Mouse (Mus musculus) lung, postnatal 10 days (tissue): Measurements from ENCODE around the gene Cnn2.
"Not testable (repeated sequence)": the region's sequence is repeated elsewhere in the genome, so short reads cannot be mapped to it uniquely, and the experiment has no call there.

Source experiments
- DNase-seq: peaks from one replicate; pipeline ENCODE4 v3.0.0; 2021

Gene Cnn2

GRCm38 (mm10) chr10:80020191-80020590 is 31.8 kb downstream of the Cnn2 start:
- no peak for DNase-seq

GRCm38 (mm10) chr10:80020603-80021319 is 32.4 kb downstream of the Cnn2 start:
- no peak for DNase-seq

- no peak for DNase-seq
Measured at GRCm38 (mm10) chr10:80021320-80021641, 32.9 kb downstream of the Cnn2 start.

GRCm38 (mm10) chr10:80022164-80022563 is 33.8 kb downstream of the Cnn2 start:
- no peak for DNase-seq

GRCm38 (mm10) chr10:80022806-80023205 is 34.4 kb downstream of the Cnn2 start:
- no peak for DNase-seq

- no peak for DNase-seq
Measured at GRCm38 (mm10) chr10:80023758-80024157, 35.4 kb downstream of the Cnn2 start.

DNA sequence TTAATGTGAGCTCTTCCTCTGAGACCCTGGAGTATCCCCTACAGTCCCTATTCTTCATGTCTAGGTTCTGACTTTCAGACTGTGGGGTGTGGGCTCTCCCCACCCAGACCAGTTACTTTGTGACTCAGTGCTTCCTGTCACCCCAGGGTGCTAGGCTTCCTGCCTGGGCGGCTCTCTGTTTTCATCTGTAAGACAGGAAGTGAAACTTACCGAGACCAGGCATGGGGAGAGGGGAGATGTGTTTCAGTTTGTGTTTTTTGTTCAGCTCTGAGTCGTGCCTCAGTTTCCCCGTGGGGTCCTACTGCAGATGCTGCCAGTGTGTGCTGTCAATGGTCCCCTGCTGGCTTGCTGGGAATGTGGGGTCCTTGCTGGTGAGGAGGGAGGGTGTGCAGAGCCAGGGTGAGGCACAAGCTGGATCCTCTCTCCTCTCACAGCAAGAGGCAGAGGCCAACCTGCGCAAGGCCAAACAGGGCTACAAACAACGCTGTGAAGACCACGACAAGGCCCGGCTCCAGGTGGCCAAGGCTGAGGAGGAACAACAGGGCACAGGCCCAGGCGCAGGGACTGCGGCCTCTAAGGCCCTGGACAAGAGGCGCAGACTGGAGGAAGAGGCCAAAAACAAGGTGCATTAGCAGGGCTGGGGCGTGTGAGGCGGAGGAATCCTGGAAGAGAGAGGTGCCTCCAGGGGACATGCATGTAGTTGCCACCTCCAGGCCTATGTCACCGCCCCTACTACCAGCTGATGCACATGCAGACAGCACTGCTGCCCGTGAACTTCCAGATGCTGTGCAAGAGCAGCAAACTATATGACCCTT is 36.1 kb downstream of the Cnn2 start:
- DNase-seq, result no peak

- DNase-seq, result no peak
Measured at GRCm38 (mm10) chr10:80025044-80025347, 36.6 kb downstream of the Cnn2 start.

- no peak for DNase-seq
Measured at GRCm38 (mm10) chr10:80025463-80025862, 37.1 kb downstream of the Cnn2 start.

- peak; percentile 54 for DNase-seq
Measured at GRCm38 (mm10) chr10:80025889-80026288, 37.5 kb downstream of the Cnn2 start.

DNA sequence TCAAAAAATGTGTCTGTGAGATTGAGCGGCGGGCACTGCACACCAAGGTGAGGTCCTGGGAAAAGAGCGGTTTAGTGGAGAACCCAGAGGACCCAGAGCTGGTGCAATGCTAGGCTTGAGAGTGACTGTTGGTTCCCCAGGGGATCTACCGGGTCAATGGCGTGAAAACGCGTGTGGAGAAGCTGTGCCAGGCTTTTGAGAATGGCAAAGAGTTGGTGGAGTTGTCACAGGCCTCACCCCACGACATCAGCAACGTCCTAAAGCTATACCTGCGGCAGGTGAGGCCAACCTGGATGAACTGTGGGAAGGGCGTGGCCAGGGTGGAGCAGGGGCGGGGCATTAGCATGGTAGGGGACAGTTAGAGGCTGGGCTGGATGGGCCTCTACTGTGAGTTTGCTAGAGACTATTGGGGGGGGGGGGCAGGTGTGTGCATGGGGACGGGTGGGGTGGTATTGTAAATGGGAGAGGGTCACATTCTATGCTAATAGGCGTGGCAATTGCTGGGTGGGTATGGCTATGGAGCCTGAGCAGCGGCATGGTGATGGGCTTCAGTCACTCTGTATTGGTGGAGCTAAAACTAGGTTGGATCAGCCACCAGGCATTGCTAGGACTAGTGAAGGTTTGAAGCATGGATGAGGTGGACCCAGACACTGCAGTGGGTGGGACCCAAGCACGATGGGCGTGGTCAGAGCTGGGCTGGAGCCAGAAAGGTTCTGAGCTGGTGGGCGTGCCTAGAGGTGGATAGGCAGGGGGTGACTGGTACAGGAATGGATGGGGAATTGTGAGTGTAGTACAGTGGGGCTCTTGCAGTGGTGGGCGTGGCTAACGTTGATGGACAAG is 39.5 kb downstream of the Cnn2 start:
- DNase-seq, result no peak

DNA sequence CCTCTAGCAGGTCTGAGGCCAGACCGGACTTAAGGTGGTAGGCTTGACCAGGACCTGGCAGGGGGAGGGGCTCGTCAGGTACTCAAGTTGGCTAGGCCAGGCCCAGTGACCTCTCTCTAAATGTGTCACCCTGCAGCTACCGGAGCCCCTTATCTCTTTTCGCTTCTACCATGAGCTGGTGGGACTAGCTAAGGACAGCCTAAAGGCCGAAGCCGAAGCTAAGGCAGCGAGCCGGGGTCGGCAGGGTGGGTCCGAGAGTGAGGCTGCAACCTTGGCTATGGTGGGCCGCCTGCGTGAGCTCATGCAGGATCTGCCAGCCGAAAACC is 40.1 kb downstream of the Cnn2 start:
- DNase-seq, result no peak

GRCm38 (mm10) chr10:80030191-80030590 is 41.8 kb downstream of the Cnn2 start:
- no peak for DNase-seq

GRCm38 (mm10) chr10:80030736-80031135 is 42.4 kb downstream of the Cnn2 start:
- no peak for DNase-seq

GRCm38 (mm10) chr10:80032799-80033480 is 44.6 kb downstream of the Cnn2 start:
- DNase-seq, result peak; percentile 84

DNA sequence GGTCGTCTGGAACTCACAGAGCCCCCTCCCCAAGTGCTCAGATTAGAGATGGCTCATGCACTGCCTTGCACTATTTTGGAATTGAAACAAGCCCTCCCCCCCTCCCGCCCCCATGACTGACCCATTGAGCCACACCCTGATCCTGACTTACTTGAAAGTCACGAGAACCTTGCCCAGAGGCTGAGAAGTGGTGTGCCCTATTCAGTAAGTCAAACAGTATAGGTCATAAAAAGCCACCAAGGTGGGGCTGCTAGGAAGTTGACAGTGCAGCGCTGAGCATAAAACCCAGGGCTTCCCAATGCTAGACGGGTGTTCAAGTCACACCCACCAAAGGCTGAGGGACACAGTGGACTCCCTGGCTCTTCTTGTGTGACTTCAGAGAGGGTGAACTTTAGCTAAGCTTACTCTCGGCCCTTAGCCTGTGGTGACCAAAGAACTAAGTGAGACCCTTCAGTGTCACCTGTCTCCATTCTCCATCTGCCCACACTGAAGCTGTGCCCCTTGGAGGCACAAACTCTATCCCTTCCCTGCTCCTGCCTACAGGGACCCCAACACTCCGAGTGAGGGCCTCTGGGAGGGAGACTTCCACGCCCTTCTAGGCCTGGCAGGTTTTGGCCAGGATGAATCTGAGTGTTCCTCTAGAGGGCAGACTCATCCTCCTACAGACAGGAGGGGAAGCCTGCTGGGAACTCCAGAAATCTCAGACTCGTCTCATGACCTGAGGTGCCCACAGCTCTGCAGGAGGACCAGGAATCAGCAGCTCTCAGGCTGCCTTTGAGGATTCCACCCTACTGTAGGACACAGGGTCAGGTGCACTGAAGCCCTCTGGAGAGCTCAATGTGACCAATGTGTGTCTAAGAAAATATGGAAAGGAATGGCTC is 45.4 kb downstream of the Cnn2 start:
- DNase-seq, result peak; percentile 82

- DNase-seq, result no peak
Measured at GRCm38 (mm10) chr10:80035148-80035547, 46.8 kb downstream of the Cnn2 start.

DNA sequence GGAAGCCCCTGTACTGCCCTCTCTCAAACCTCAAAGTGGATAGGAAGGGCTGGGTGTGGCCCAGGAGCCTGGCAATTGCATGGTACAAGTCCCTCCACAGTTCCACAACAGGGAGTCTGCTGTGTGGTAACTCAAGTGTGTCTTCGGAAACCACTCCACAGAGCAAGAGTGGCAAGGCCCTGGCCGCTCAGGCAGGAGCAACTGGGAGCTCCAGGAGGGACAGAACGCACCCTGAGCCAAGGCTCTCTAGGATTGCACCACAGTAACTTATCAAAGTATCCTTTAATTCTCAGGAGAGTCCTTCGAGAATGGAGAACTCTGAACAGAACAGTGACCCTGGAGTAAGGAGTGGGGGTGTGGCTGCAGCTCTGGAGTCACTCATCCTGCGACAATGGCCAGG is 47.3 kb downstream of the Cnn2 start:
- peak; percentile 44 for DNase-seq

- no peak for DNase-seq
Measured at GRCm38 (mm10) chr10:80036832-80037231, 48.4 kb downstream of the Cnn2 start.

GRCm38 (mm10) chr10:80039559-80039979 is 51.2 kb downstream of the Cnn2 start, which contains the start of gene Polr2e:
Gene Polr2e (minus strand): TSS chr10:80039795.
- peak; percentile 98 for DNase-seq

DNA sequence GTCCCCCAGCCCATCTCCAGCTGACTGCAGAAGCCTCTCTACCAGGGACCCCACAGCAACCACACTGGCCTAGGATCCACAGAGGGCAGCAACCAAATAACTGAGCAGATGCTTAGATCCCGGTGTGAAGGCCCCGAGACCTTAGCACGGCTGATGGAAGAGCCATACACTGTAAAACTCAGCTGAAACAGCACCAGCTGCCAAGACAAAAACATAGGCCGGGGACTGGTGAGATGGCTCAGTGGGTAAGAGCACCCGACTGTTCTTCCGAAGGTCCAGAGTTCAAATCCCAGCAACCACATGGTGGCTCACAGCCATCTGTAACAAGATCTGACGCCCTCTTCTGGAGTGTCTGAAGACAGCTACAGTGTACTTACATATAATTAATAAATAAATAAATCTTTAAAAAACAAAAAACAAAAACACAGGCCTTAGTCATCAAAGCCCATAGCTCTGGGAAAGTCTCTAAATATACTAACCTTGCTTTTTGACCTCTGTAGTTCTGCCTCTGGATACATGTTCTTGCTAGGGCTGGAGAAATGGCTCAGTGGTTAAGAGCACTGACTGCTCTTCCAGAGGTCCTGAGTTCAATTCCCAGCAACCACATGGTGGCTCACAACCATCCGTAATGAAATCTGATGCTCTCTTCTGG is 53.2 kb downstream of the Cnn2 start:
- DNase-seq, result not testable (repeated sequence)

GRCm38 (mm10) chr10:80044087-80044486 is 55.7 kb downstream of the Cnn2 start:
- DNase-seq, result no peak
